8 mouse cellular contexts compared by ENCODE assay signal in the genomic region with DNA sequence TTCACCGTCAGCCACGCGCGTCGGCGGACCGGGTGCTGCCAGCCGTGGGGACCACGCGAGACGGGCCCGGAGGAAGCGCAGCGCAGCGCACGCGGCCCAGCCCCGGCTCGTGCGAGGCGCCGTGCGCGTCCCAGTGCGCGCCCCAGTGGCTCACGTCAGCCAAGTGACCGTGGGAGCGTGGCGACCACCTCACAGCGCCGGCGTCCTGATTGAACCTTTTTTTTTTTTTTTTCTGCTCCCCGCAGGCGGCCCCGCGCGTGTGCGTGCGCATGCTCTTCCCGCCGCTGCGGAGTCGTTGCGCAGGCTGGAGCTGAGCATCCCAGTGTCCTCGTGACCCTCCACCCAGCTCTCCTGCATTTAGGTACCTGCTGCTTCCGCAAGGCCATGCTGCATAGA. TPM values are rescaled to one million over a fixed set of nuclear protein-coding genes. Genes with fewer than 3 reads are reported as not detected.
A peak's percentile ranks its signal among the peaks of the same experiment; 100 is the strongest.
DNase-seq lines count a peak whose midpoint lies in the region; ATAC-seq lines count a peak whose summit lies in the region.

A gene (minus strand): TSS at position 235 of the 396 bp plus-strand sequence.

- H3K27me3 ChIP-seq in heart, embryonic 10.5 days (ENCODE audit: insufficient read depth, poor library complexity, severe bottlenecking) = peaks cover 54% of the 10 kb centered on the region
- H3K27me3 ChIP-seq in forebrain, embryonic 16.5 days (replicated peaks; ENCODE audit: control insufficient read depth, insufficient read depth, low read length) = peaks cover 2% of the 10 kb centered on the region; the same call in 1 of the 2 replicates
- H3K27me3 ChIP-seq in stomach, embryonic 16.5 days (ENCODE audit: control insufficient read depth, insufficient read depth, low read length) = peaks cover 21% of the 10 kb centered on the region

- WGBS in heart, embryonic 10.5 days = 2% methylated on average over 47 of the region's 47 CpGs
- under 1% methylated on average over 47 of the region's 47 CpGs for WGBS in forebrain, embryonic 16.5 days
- under 1% methylated on average over 47 of the region's 47 CpGs for WGBS in stomach, embryonic 16.5 days

- peak within 1 kb of the TSS; percentile 89 for H3K9ac ChIP-seq in forebrain, embryonic 16.5 days (replicated peaks; ENCODE audit: low read depth, low read length)
- H3K9ac ChIP-seq in stomach, embryonic 16.5 days (ENCODE audit: low read length) = peak within 1 kb of the TSS; percentile 80

- ATAC-seq in forebrain, embryonic 16.5 days = peak; percentile 91
- peak; percentile 56; the same call in 1 of the 2 replicates for ATAC-seq in stomach, embryonic 16.5 days (ENCODE audit: insufficient read depth, low FRiP score)

- DNase-seq in heart, embryonic 10.5 days (ENCODE audit: low spot score) = no peak
- no peak for DNase-seq in heart, adult 9 months (ENCODE audit: low spot score in 2 of 2)
- DNase-seq in cerebellum, adult 11-12 months = peak; percentile 85
- peak; percentile 82 to 85 for DNase-seq in layer of hippocampus, adult 18-20 months (ENCODE audit: low spot score in 2 of 2)
- DNase-seq in mesoderm, embryonic 11.5 days (ENCODE audit: low read depth, low spot score) = peak; percentile 68
- no peak for DNase-seq in T-cell, adult 2 months (ENCODE audit: low spot score)

- H3K4me1 ChIP-seq in heart, embryonic 10.5 days = peaks cover 11% of the 10 kb centered on the region
- H3K4me1 ChIP-seq in forebrain, embryonic 16.5 days (replicated peaks; ENCODE audit: control insufficient read depth, insufficient read depth, low read length) = peaks cover 10% of the 10 kb centered on the region; the same call in 1 of the 2 replicates
- peaks cover 7% of the 10 kb centered on the region; the same call in 1 of the 2 replicates for H3K4me1 ChIP-seq in stomach, embryonic 16.5 days (ENCODE audit: control insufficient read depth, insufficient read depth, low read length)

- peak within 1 kb of the TSS; percentile 86 for H3K27ac ChIP-seq in heart, embryonic 10.5 days
- H3K27ac ChIP-seq in forebrain, embryonic 16.5 days (ENCODE audit: low read length) = peak within 1 kb of the TSS; percentile 84
- no peak within 1 kb of the TSS for H3K27ac ChIP-seq in stomach, embryonic 16.5 days (ENCODE audit: low read length)

- no peaks in the 10 kb centered on the region for H3K36me3 ChIP-seq in heart, embryonic 10.5 days
- no peaks in the 10 kb centered on the region for H3K36me3 ChIP-seq in forebrain, embryonic 16.5 days (ENCODE audit: control insufficient read depth, insufficient read depth)
- H3K36me3 ChIP-seq in stomach, embryonic 16.5 days (ENCODE audit: control insufficient read depth, insufficient read depth, low read length) = no peaks in the 10 kb centered on the region

- peak within 1 kb of the TSS; percentile 74 for H3K4me3 ChIP-seq in heart, embryonic 10.5 days
- H3K4me3 ChIP-seq in forebrain, embryonic 16.5 days (replicated peaks; ENCODE audit: low read length) = peak within 1 kb of the TSS; percentile 60
- H3K4me3 ChIP-seq in stomach, embryonic 16.5 days (replicated peaks; ENCODE audit: low read length) = peak within 1 kb of the TSS; percentile 66

- H3K9me3 ChIP-seq in heart, embryonic 10.5 days = no peaks in the 10 kb centered on the region
- H3K9me3 ChIP-seq in forebrain, embryonic 16.5 days (ENCODE audit: control insufficient read depth, low read length) = no peaks in the 10 kb centered on the region
- H3K9me3 ChIP-seq in stomach, embryonic 16.5 days (replicated peaks; ENCODE audit: control insufficient read depth, low read length) = no peaks in the 10 kb centered on the region

- H3K4me2 ChIP-seq in forebrain, embryonic 16.5 days (ENCODE audit: low read length) = peak within 1 kb of the TSS; percentile 98
- H3K4me2 ChIP-seq in stomach, embryonic 16.5 days (ENCODE audit: low read depth, low read length) = peak within 1 kb of the TSS; percentile 97

RNA-seq across cellular contexts. Expression of the gene that starts here (rescaled TPM):
- 0.59 and 0.60 TPM in 2 replicates for polyA plus RNA-seq in heart, embryonic 10.5 days (2016; fragmentation: Nextera tagmentation; extraction: Ambion mirVana)
- polyA plus RNA-seq in forebrain, embryonic 16.5 days (2015; fragmentation: Nextera tagmentation; extraction: Ambion mirVana) = 13.0 and 16.7 TPM in 2 replicates
- 100 to 1,000 TPM; 106 to 110 TPM for total RNA-seq in layer of hippocampus, adult 18-20 months (2021)
- 0.76 and 1.00 TPM in 2 replicates for polyA plus RNA-seq in stomach, embryonic 16.5 days (2015; fragmentation: Nextera tagmentation; extraction: Ambion mirVana)

Comparison
In these comparisons a context has a peak if more than half of its experiments do, and no peak if none do; other contexts are left out.
1. Peak in ATAC-seq, H3K4me3 ChIP-seq, H3K9ac ChIP-seq and H3K4me2 ChIP-seq in stomach, embryonic 16.5 days; RNA of the gene not detected or under 1 TPM.
2. DNase-seq: peak in cerebellum, adult 11-12 months (single experiment), layer of hippocampus, adult 18-20 months (2 of 2) and mesoderm, embryonic 11.5 days (single experiment); none in heart, embryonic 10.5 days (single experiment), heart, adult 9 months (0 of 2) and T-cell, adult 2 months (single experiment).
3. Peak in every context shown above with its lines, with median percentiles within 50 percentile points of each other: H3K4me3 ChIP-seq.